In the genomic region with DNA sequence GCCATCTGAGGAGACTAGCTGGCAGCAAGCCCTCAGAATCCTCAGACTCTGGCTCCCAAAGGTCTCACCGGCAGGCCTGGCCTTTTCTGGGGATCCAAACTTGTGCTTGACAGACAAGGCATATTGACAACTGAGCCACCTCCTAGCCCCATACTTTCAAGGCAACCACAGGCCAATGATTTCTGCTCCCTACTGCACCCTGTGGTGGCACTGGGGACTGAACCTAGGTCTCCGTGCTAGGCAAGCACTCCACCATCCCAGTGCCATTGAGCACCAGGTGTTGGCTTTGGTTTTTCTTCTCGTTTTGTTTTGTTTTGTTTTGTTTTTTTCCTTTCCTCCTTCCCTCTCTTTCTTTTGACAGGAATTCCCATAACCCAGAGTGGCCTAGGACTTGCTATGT, we compare ENCODE assay signal across 11 mouse cellular contexts. TPM values are rescaled to one million over a fixed set of nuclear protein-coding genes. Genes with fewer than 3 reads are reported as not detected.
DNase-seq lines count a peak whose midpoint lies in the region; ATAC-seq and TF ChIP-seq lines count a peak whose summit lies in the region.
"Had no signal": no experiment of that assay in that cellular context is flagged by ENCODE, and none has a peak within 500 bp of the region (broad histone marks: within the 10 kb centered on the region; RNA-seq: fewer than 3 reads in every experiment).

No protein-coding gene starts in this region.

- no peak for ATAC-seq in heart, postnatal 0 days (ENCODE audit: insufficient read depth, low read depth)
- no peak for ATAC-seq in liver, postnatal 0 days
- ATAC-seq in forebrain, embryonic 13.5 days, result no peak

- H3K9me3 ChIP-seq in heart, postnatal 0 days (replicated peaks; ENCODE audit: control insufficient read depth, low read length), result no peaks in the 10 kb centered on the region
- no peaks in the 10 kb centered on the region for H3K9me3 ChIP-seq in liver, postnatal 0 days (ENCODE audit: low read length)
- H3K9me3 ChIP-seq in forebrain, embryonic 13.5 days (replicated peaks), result no peaks in the 10 kb centered on the region
- H3K9me3 ChIP-seq: embryonic facial prominence, embryonic 12.5 days; lung, embryonic 15.5 days had no signal

- H3K27me3 ChIP-seq in heart, postnatal 0 days (ENCODE audit: control insufficient read depth, insufficient read depth, low read length), result no peaks in the 10 kb centered on the region
- H3K27me3 ChIP-seq in liver, postnatal 0 days (ENCODE audit: insufficient read depth, low read length), result no peaks in the 10 kb centered on the region
- no peaks in the 10 kb centered on the region for H3K27me3 ChIP-seq in forebrain, embryonic 13.5 days
- H3K27me3 ChIP-seq: embryonic facial prominence, embryonic 12.5 days; lung, embryonic 15.5 days had no signal

- no peak overlapping the region for H3K27ac ChIP-seq in heart, postnatal 0 days (ENCODE audit: low read depth)
- no peak overlapping the region; the same call in 1 of the 2 replicates for H3K27ac ChIP-seq in liver, postnatal 0 days (ENCODE audit: low read depth)
- H3K27ac ChIP-seq in forebrain, embryonic 13.5 days, result no peak overlapping the region
- H3K27ac ChIP-seq: embryonic facial prominence, embryonic 12.5 days; lung, embryonic 15.5 days had no signal

- no peak overlapping the region for H3K9ac ChIP-seq in heart, postnatal 0 days (replicated peaks; ENCODE audit: low read depth, low read length)
- no peak overlapping the region for H3K9ac ChIP-seq in liver, postnatal 0 days (replicated peaks)
- H3K9ac ChIP-seq in forebrain, embryonic 13.5 days, result no peak overlapping the region
- H3K9ac ChIP-seq: embryonic facial prominence, embryonic 12.5 days; lung, embryonic 15.5 days had no signal

- no peaks in the 10 kb centered on the region for H3K36me3 ChIP-seq in heart, postnatal 0 days (replicated peaks; ENCODE audit: control insufficient read depth, insufficient read depth, low read length)
- 0 out of 2 replicates have a peak, but pooled peaks cover 2% of the 10 kb centered on the region for H3K36me3 ChIP-seq in liver, postnatal 0 days (replicated peaks; ENCODE audit: insufficient read depth, low read length)
- H3K36me3 ChIP-seq in forebrain, embryonic 13.5 days (ENCODE audit: poor library complexity, severe bottlenecking), result 0 out of 2 replicates have a peak, but pooled peaks cover 4% of the 10 kb centered on the region

- TF ChIP-seq CTCF in heart, postnatal 0 days (IDR thresholded peaks at IDR 0.05; ENCODE audit: low read depth), result peak; percentile 47
- peak; percentile 58 for TF ChIP-seq CTCF in liver, postnatal 0 days (IDR thresholded peaks at IDR 0.05; ENCODE audit: low read depth)

- no peak for TF ChIP-seq EP300 in heart, postnatal 0 days (IDR thresholded peaks at IDR 0.05; ENCODE audit: low read depth)
- no peak for TF ChIP-seq EP300 in liver, postnatal 0 days (IDR thresholded peaks at IDR 0.05; ENCODE audit: low read depth)

- DNase-seq in heart, postnatal 0 days (ENCODE audit: low spot score), result no peak
- no peak for DNase-seq in heart, adult 8-10 months (ENCODE audit: low spot score)
- peak; percentile 40 for DNase-seq in lung, postnatal 10 days
- no peak for DNase-seq in lung, postnatal 25 days (ENCODE audit: low spot score)
- DNase-seq in ES-CJ7 (ENCODE audit: low read depth, low spot score), result peak; percentile 56
- peak; percentile 56 for DNase-seq in liver, postnatal 0 days
- DNase-seq in right cerebral cortex, adult 18-20 months, result no peak
- DNase-seq: layer of hippocampus, adult 9-11 months had no signal

- no peak overlapping the region for H3K4me2 ChIP-seq in heart, postnatal 0 days (ENCODE audit: low read depth, low read length)
- no peak overlapping the region for H3K4me2 ChIP-seq in liver, postnatal 0 days (ENCODE audit: low read depth, low read length)
- H3K4me2 ChIP-seq in forebrain, embryonic 13.5 days, result no peak overlapping the region
- H3K4me2 ChIP-seq: embryonic facial prominence, embryonic 12.5 days; lung, embryonic 15.5 days had no signal

- H3K4me3 ChIP-seq in heart, postnatal 0 days (ENCODE audit: low read depth, low read length), result no peak overlapping the region
- no peak overlapping the region for H3K4me3 ChIP-seq in liver, postnatal 0 days (ENCODE audit: low read depth, low read length)
- no peak overlapping the region for H3K4me3 ChIP-seq in forebrain, embryonic 13.5 days
- H3K4me3 ChIP-seq: embryonic facial prominence, embryonic 12.5 days; lung, embryonic 15.5 days had no signal

- 47% methylated on average over 3 of the region's 3 CpGs for WGBS in heart, postnatal 0 days
- WGBS in liver, postnatal 0 days (ENCODE audit: insufficient replicate concordance), result 53% methylated on average over 3 of the region's 3 CpGs
- 62% methylated on average over 3 of the region's 3 CpGs for WGBS in forebrain, embryonic 13.5 days

- H3K4me1 ChIP-seq in heart, postnatal 0 days (ENCODE audit: control insufficient read depth, insufficient read depth), result no peaks in the 10 kb centered on the region
- peaks cover 19% of the 10 kb centered on the region; the same call in 1 of the 2 replicates for H3K4me1 ChIP-seq in liver, postnatal 0 days (ENCODE audit: insufficient read depth)
- no peaks in the 10 kb centered on the region for H3K4me1 ChIP-seq in forebrain, embryonic 13.5 days

RNA-seq across cellular contexts. Expression of gene Kank2, which starts 10.0 kb away (rescaled TPM):
- total RNA-seq in heart, postnatal 0 days (2014; rRNA removed; ENCODE audit: low replicate concordance), result 78.5 and 92.4 TPM in 2 replicates
- polyA plus RNA-seq in heart, postnatal 0 days (2015; fragmentation: Nextera tagmentation; extraction: Ambion mirVana), result 10.3 and 10.9 TPM in 2 replicates
- 10 to 100 TPM; 64.2 to 67.2 (median 65.6) TPM for total RNA-seq in heart, adult 8-10 months (2022)
- 2.8 and 3.7 TPM in 2 replicates for polyA plus RNA-seq in liver, postnatal 0 days (2015; fragmentation: Nextera tagmentation; extraction: Ambion mirVana)
- 2.6 and 3.1 TPM in 2 replicates for polyA plus RNA-seq in forebrain, embryonic 13.5 days (2015; fragmentation: Nextera tagmentation; extraction: Ambion mirVana)

RNA-seq across cellular contexts. Expression of gene Angptl8, which starts 26.7 kb away (rescaled TPM):
- total RNA-seq in heart, postnatal 0 days (2014; rRNA removed; ENCODE audit: low replicate concordance), result not detected in 2 replicates
- 0.55 and 0.69 TPM in 2 replicates for polyA plus RNA-seq in heart, postnatal 0 days (2015; fragmentation: Nextera tagmentation; extraction: Ambion mirVana)
- under 1 TPM in 1 of 4 experiments, not detected in 3; 0.38 TPM for total RNA-seq in heart, adult 8-10 months (2022)
- 74.6 and 75.7 TPM in 2 replicates for polyA plus RNA-seq in liver, postnatal 0 days (2015; fragmentation: Nextera tagmentation; extraction: Ambion mirVana)
- 0.21 TPM in 1 of 2 replicates, not detected in the other for polyA plus RNA-seq in forebrain, embryonic 13.5 days (2015; fragmentation: Nextera tagmentation; extraction: Ambion mirVana)

RNA-seq across cellular contexts. Expression of gene Dock6, which starts 43.9 kb away (rescaled TPM):
- 38.5 and 65.3 TPM in 2 replicates for total RNA-seq in heart, postnatal 0 days (2014; rRNA removed; ENCODE audit: low replicate concordance)
- polyA plus RNA-seq in heart, postnatal 0 days (2015; fragmentation: Nextera tagmentation; extraction: Ambion mirVana), result 19.1 and 22.7 TPM in 2 replicates
- 10 to 100 TPM; 27.3 to 35.7 (median 30.7) TPM for total RNA-seq in heart, adult 8-10 months (2022)
- 3.6 and 4.1 TPM in 2 replicates for polyA plus RNA-seq in liver, postnatal 0 days (2015; fragmentation: Nextera tagmentation; extraction: Ambion mirVana)
- polyA plus RNA-seq in forebrain, embryonic 13.5 days (2015; fragmentation: Nextera tagmentation; extraction: Ambion mirVana), result 12.5 and 13.9 TPM in 2 replicates

RNA-seq across cellular contexts. Expression of gene Spc24, which starts 48.5 kb away (rescaled TPM):
- total RNA-seq in heart, postnatal 0 days (2014; rRNA removed; ENCODE audit: low replicate concordance), result 22.3 and 76.0 TPM in 2 replicates
- polyA plus RNA-seq in heart, postnatal 0 days (2015; fragmentation: Nextera tagmentation; extraction: Ambion mirVana), result 35.2 and 40.3 TPM in 2 replicates
- 1 to 10 TPM; 5.6 to 8.6 (median 7.7) TPM for total RNA-seq in heart, adult 8-10 months (2022)
- 38.4 and 41.4 TPM in 2 replicates for polyA plus RNA-seq in liver, postnatal 0 days (2015; fragmentation: Nextera tagmentation; extraction: Ambion mirVana)
- polyA plus RNA-seq in forebrain, embryonic 13.5 days (2015; fragmentation: Nextera tagmentation; extraction: Ambion mirVana), result 95.6 and 95.7 TPM in 2 replicates

Comparison
In these comparisons a context has a peak if more than half of its experiments do, and no peak if none do; other contexts are left out.
1. DNase-seq: peak in lung, postnatal 10 days (single experiment), ES-CJ7 (single experiment) and liver, postnatal 0 days (single experiment); none in heart, postnatal 0 days (single experiment), heart, adult 8-10 months (single experiment), lung, postnatal 25 days (single experiment) and right cerebral cortex, adult 18-20 months (single experiment).
2. RNA of gene Angptl8, which starts 26.7 kb away (polyA plus RNA-seq): 74.6 to 75.7 TPM in liver, postnatal 0 days; 0.55 to 0.69 TPM in heart, postnatal 0 days and 0.21 TPM in forebrain, embryonic 13.5 days; every median in the first group is over 10 times any median in the second.